ENCODE assay signal across 8 mouse cellular contexts in genomic region chr3:89242331-89242895, GRCm38 (mm10). TPM values are rescaled to one million over a fixed set of nuclear protein-coding genes. Genes with fewer than 3 reads are reported as not detected.
DNase-seq lines count a peak whose midpoint lies in the region; ATAC-seq lines count a peak whose summit lies in the region.

No protein-coding gene starts in this region.

- peak; percentile 70 for DNase-seq in gastrocnemius, postnatal 10 days
- no peak for DNase-seq in gastrocnemius, adult 8-10 months (ENCODE audit: low spot score in 2 of 2)
- DNase-seq in thymus, postnatal 0 days (ENCODE audit: low spot score): peak; percentile 26
- no peak for DNase-seq in thymus, postnatal 14 days
- peak; percentile 70 to 83 for DNase-seq in cerebellum, postnatal 25 days
- peak; percentile 71 to 87 for DNase-seq in kidney, postnatal 36 days
- DNase-seq in urinary bladder, postnatal 4 days (ENCODE audit: low spot score in 2 of 2): no peak

- peak; percentile 37 for ATAC-seq in neutrophil, adult 5-6 weeks (ENCODE audit: extremely low read depth, insufficient number of reproducible peaks, low FRiP score, poor library complexity, severe bottlenecking)

RNA-seq across cellular contexts. Expression of gene Krtcap2, which starts 3.4 kb away (rescaled TPM):
- 10 to 100 TPM; 78.1 to 93.1 TPM for total RNA-seq in gastrocnemius, postnatal 10 days (2021)
- total RNA-seq in gastrocnemius, adult 8-10 months (2022): 10 to 100 TPM; 64.7 to 88.3 (median 74.6) TPM
- polyA plus RNA-seq in thymus, postnatal 0 days (2015; fragmentation: Nextera tagmentation; extraction: Ambion mirVana): 304 and 318 TPM in 2 replicates
- 52.2 and 53.9 TPM in 2 replicates for total RNA-seq in neutrophil, adult 5-6 weeks (2017)

RNA-seq across cellular contexts. Expression of gene Trim46, which starts 3.7 kb away (rescaled TPM):
- under 1 TPM; 0.70 to 0.86 TPM for total RNA-seq in gastrocnemius, postnatal 10 days (2021)
- under 1 TPM; 0.10 to 0.45 (median 0.11) TPM for total RNA-seq in gastrocnemius, adult 8-10 months (2022)
- 0.98 and 1.6 TPM in 2 replicates for polyA plus RNA-seq in thymus, postnatal 0 days (2015; fragmentation: Nextera tagmentation; extraction: Ambion mirVana)
- 2.2 and 2.3 TPM in 2 replicates for total RNA-seq in neutrophil, adult 5-6 weeks (2017)

RNA-seq across cellular contexts. Expression of gene Muc1, which starts 13.6 kb away (rescaled TPM):
- total RNA-seq in gastrocnemius, postnatal 10 days (2021): under 1 TPM; 0.16 to 0.63 TPM
- 1 to 10 TPM in 1 of 4 experiments, under 1 TPM in 3; 0.24 to 1.0 (median 0.52) TPM for total RNA-seq in gastrocnemius, adult 8-10 months (2022)
- 1.4 and 2.4 TPM in 2 replicates for polyA plus RNA-seq in thymus, postnatal 0 days (2015; fragmentation: Nextera tagmentation; extraction: Ambion mirVana)
- total RNA-seq in neutrophil, adult 5-6 weeks (2017): 4.5 and 7.1 TPM in 2 replicates

RNA-seq across cellular contexts. Expression of gene Mtx1, which starts 15.5 kb away (rescaled TPM):
- total RNA-seq in gastrocnemius, postnatal 10 days (2021): 10 to 100 TPM; 55.2 to 57.3 TPM
- 10 to 100 TPM; 32.0 to 44.5 (median 38.3) TPM for total RNA-seq in gastrocnemius, adult 8-10 months (2022)
- polyA plus RNA-seq in thymus, postnatal 0 days (2015; fragmentation: Nextera tagmentation; extraction: Ambion mirVana): 206 and 223 TPM in 2 replicates
- 65.6 and 83.4 TPM in 2 replicates for total RNA-seq in neutrophil, adult 5-6 weeks (2017)

RNA-seq across cellular contexts. Expression of gene Dpm3, which starts 16.7 kb away (rescaled TPM):
- total RNA-seq in gastrocnemius, postnatal 10 days (2021): 10 to 100 TPM; 47.4 to 54.9 TPM
- 10 to 100 TPM; 15.9 to 28.8 (median 19.6) TPM for total RNA-seq in gastrocnemius, adult 8-10 months (2022)
- polyA plus RNA-seq in thymus, postnatal 0 days (2015; fragmentation: Nextera tagmentation; extraction: Ambion mirVana): 163 and 167 TPM in 2 replicates
- total RNA-seq in neutrophil, adult 5-6 weeks (2017): 25.7 and 30.4 TPM in 2 replicates

Comparison
In these comparisons a context has a peak if more than half of its experiments do, and no peak if none do; other contexts are left out.
1. DNase-seq: peak in gastrocnemius, postnatal 10 days (single experiment), thymus, postnatal 0 days (single experiment), cerebellum, postnatal 25 days (2 of 2) and kidney, postnatal 36 days (2 of 2); none in gastrocnemius, adult 8-10 months (0 of 2), thymus, postnatal 14 days (single experiment) and urinary bladder, postnatal 4 days (0 of 2).